Mouse (Mus musculus): ENCODE measurements around the gene Gm2696.
"Not testable (repeated sequence)": the region's sequence is repeated elsewhere in the genome, so short reads cannot be mapped to it uniquely, and the experiment has no call there.

Gene Gm2696

DNA sequence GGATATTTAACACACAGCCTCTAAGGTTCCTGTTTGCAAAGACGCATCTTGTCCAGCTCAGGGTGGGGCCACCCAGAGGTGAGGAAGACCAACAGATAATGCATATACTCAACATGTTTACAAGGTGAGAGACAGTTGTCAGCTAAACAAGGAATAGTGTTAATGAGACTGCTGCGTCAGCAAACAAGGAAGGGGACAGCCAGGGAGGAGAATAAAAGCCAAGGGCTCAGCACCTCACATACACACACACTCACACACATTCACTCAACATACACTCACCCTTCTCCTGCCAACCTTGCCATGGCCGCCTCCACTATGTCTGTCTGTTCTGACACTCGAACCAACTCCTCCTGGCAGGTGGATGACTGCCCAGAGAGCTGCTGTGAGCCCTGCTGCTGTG, at the start of gene Gm2696:
Gene Gm2696, plus strand, starts transcription at position 301 of the 400 bp plus-strand sequence.
- DNase-seq: no peak

DNA sequence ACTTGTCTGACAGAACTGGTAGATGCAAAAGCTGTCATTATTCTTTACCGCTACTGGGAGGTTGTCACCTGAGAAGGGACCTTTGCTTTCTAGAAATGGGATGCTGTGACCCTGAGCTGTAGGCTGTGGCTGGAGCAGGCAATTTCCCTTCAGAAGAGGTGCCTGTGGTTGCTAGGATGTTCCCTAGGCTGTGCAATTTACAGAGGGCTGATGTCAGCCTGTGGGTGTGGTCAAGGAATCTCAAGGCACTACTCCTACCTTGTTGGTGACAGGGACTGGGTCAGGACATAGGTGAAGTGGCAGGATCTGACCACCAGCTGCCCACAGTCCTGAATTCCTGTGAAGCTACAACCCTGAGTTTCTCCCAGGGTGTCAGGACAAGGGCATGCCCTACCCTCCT, 44.8 kb upstream of the Gm2696 start:
- no peak for DNase-seq

- DNase-seq: not testable (repeated sequence)
Observed at GRCm38 (mm10) chr10:77771225-77771624, 43.3 kb upstream of the Gm2696 start, which contains the start of gene Gm3238. Gene Gm3238 (minus strand): TSS chr10:77771325.

DNA sequence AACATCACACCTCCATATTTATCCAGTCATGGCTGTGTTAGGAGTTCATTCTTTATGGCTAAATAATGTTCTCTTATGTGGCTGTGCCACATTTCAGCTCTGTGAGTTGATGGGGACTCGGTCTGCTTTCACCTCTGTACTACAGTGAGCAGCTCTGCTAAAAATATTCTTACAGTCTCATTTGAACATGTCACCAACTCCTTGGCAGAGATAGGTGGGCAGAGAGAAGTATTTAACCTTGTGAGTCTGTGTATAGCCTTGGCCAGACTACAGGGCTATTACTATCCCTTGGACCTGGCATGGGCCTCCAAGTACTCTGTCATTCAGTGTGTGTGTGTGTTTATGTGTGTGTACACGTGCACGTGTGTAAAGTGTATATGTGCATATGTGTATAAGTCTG, 42.3 kb upstream of the Gm2696 start:
- DNase-seq: not testable (repeated sequence)

GRCm38 (mm10) chr10:77776844-77777243, 37.6 kb upstream of the Gm2696 start, which contains the start of gene Gm7138:
Gene Gm7138 (minus strand): TSS chr10:77776944.
- not testable (repeated sequence) for DNase-seq

DNA sequence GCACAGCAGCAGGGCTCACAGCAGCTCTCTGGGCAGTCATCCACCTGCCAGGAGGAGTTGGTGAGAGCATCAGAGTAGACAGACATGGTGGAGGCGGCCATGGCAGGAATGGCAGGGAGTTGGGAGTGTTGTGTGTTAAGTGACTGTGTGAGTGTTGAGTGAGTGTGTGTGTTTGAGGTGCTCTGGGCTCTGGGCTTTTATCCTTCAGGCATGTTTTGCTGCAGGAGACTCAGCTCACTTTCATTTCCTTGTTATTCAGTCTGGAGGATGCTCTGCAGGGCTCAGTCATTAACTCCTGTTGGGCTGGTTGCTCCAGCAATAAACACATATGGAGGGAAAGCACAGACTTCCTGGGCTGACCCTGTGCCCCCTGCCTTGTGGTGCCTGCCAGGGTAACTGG, 32.0 kb upstream of the Gm2696 start, which contains the start of gene Gm3250:
Gene Gm3250, minus strand, starts transcription at position 101 of the 400 bp plus-strand sequence.
- not testable (repeated sequence) for DNase-seq

DNA sequence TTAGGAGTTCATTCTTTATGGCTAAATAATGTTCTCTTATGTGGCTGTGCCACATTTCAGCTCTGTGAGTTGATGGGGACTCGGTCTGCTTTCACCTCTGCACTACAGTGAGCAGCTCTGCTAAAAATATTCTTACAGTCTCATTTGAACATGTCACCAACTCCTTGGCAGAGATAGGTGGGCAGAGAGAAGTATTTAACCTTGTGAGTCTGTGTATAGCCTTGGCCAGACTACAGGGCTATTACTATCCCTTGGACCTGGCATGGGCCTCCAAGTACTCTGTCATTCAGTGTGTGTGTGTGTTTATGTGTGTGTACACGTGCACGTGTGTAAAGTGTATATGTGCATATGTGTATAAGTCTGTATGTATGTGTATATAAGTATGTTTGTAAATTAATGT, 31.1 kb upstream of the Gm2696 start:
- not testable (repeated sequence) for DNase-seq

GRCm38 (mm10) chr10:77787876-77788275, 26.6 kb upstream of the Gm2696 start, which contains the start of gene Gm7137:
Gene Gm7137 (minus strand): TSS chr10:77788200.
- DNase-seq: not testable (repeated sequence)

DNA sequence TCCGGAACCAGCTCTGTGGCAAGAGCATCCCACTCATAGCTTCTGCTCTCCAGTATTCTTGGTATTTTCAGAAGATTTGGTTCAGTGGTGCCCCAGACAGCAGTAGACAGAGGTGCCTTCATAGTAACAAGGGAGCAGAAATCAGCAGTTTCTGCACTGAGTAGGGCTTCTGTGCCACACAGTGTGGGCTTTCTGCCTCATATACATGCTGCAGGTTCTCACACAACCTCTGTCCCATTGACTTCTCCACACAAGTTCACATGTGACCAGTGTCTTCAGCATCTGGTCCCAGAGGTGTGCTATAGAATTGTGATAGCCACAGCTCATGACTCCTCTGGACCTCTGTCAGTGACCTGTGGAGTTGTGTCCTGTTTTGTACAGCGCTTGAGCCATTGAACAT, 25.9 kb upstream of the Gm2696 start:
- no peak for DNase-seq

DNA sequence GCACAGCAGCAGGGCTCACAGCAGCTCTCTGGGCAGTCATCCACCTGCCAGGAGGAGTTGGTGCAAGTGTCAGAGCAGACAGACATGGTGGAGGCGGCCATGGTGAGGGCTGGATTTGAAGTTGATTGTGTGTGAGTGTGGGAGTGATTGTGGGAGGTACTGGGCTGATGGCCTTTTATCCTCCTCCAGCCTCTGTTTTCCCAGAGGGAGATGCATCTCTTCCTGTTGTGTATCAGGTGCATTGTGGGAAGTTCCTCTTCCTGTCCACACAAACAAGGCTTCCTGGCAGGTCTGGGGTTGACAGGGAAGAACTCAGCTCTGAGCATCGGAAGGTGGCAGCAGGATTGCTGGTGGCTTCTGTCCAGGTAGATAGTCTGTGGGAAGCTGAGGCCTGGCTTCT, 19.5 kb upstream of the Gm2696 start, which contains the start of gene Gm9639:
Gene Gm9639, minus strand, starts transcription at position 101 of the 400 bp plus-strand sequence.
- no peak for DNase-seq

- DNase-seq: no peak
Observed at GRCm38 (mm10) chr10:77797677-77798076, 16.8 kb upstream of the Gm2696 start.

DNA sequence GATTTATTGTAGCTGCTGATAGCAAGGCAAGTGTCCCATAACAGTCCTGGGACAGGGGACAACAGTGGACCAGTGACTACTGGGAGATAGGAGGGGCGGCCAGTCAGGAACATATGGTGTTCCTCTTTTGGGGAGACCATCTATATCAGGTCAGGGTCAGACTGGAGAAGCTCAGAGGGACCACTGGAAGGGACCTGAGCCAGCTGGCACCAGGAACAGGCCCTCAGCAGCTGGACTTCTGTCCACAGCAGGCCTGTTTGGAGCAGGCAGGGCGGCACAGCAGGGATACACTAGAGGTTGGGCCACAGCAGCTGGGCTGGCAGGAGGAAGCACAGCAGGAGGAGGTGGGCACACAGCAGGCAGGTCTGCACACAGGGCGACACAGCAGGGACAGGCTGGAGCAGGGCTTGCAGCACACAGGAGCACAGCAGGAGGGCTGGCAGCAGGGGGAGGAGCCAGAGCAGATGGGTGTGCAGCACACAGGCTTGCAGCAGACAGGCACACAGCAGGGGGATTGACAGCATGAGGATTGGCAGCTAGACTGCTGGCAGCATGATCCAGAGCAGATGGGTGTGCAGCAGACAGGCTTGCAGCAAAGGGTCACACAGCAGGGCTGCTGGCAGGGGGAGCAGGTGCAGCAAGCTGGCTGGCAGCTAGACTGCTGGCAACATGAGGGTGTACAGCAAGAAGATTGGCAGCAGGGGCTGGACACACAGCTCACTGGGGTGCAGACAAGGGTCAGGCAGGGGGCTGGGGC, 16.1 kb upstream of the Gm2696 start:
- DNase-seq: not testable (repeated sequence)

DNA sequence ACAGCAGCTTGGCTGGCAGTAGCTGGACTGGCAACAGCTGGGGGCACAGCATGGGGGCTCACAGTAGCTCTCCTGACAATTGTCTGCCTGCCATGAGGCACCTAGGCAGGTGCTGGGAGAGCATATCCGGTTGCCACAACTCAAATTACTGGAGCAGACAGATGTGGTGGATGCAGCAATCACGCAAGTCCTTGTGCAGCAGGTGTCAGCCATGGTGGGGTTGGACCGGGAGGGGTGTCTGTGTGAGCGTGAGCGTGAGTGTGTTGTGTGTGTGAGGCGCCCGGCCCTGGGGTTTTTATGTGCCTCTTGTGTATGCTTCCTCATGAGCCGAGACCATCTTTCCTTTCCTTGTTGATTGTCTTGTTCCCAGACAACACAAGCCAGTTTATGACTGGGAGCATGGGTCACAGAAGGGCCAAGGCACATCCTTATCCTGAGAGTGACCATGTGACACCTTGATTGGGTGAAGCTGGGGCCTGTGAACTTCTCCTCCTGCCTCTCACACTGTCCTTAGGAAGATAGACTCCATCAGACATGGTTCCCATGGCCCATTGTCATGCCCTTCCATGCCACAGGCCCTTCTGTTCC, 15.5 kb upstream of the Gm2696 start, which contains the start of gene Gm19668:
Gene Gm19668, minus strand, starts transcription at position 213 of the 588 bp plus-strand sequence.
- no peak for DNase-seq

DNA sequence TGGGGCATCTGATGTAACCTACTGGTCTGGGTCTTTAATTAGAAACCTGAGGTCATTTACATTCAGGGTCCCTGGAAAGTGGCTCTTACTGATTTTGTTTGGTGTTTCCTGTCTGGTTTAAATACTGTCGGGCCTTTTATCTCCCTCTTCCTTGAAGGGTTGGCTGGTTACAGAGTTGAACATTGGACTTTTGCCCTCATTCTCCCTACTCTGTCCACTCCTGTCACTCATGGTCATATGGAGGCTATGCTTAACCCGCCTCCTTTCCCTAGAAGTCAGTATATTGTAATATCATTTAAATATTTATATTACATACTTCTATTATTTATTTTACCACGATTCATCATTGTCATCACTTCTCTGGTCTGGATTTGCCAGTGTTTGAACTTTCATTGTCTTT, 10.4 kb upstream of the Gm2696 start:
- no peak for DNase-seq

DNA sequence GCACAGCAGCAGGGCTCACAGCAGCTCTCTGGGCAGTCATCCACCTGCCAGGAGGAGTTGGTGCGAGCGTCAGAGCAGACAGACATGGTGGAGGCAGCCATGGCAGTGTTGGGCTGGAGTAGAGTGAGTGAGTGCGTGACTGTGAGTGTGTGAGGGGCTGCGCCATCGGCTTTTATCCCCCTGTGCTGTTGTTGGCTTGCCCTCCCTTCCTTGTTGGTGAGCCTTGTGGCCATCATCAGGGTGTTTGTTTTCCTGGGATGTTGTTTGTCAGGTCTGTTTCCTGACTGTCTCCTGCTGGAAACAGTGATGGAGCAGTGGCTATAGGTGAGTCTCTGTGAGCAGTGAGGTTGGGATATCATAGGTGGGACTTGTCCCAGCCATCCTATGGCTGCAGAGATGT, 2.7 kb upstream of the Gm2696 start, which contains the start of gene Gm9507:
Gene Gm9507, minus strand, starts transcription at position 101 of the 400 bp plus-strand sequence.
- no peak for DNase-seq

DNA sequence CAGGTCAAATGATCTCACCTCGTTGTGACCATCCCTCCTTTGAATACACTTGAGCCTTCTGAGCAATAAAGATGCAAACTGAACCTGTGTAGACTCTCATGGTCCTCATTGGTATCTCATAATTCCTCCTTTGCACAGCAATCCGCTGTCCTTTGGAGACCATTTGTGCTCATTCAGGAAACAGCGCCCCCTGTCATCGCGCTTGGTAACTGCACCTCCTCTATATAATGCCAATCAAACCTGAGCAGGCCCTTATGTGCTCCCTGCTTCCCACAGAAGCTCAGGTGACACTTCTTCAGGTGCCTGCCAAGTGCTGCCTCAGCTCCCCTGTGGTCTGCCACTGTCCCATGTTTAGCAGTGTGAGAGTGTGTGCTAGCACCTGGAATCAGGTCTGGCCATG, 1.0 kb downstream of the Gm2696 start:
- peak; percentile 43 for DNase-seq

- no peak for DNase-seq
Observed at GRCm38 (mm10) chr10:77818523-77818922, 4.0 kb downstream of the Gm2696 start.

GRCm38 (mm10) chr10:77819203-77819602, 4.7 kb downstream of the Gm2696 start:
- no peak for DNase-seq

- no peak for DNase-seq
Observed at GRCm38 (mm10) chr10:77826951-77827350, 12.5 kb downstream of the Gm2696 start, which contains the start of gene Krtap10-4. Gene Krtap10-4 (minus strand): TSS chr10:77827095.

DNA sequence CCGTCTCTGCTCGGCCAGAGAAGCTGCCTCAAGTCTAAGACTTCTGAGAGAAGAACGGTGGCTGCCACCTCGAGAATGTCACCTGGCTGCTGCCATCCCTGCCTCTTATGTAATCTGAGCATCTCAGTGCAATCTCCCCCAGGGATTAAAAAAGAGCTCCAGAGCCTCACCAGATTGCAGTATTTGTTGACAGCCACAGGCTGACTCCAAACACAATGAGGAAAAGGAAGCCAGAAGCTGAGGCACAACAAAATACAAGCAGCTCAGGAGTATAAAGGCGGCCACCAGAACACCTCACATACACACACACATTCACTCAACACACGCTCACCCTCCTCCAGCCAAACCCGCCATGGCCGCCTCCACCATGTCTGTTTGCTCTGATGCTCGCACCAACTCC, 21.2 kb downstream of the Gm2696 start, which contains the start of gene Krtap10-10:
Gene Krtap10-10, plus strand, starts transcription at position 301 of the 400 bp plus-strand sequence.
- no peak for DNase-seq

DNA sequence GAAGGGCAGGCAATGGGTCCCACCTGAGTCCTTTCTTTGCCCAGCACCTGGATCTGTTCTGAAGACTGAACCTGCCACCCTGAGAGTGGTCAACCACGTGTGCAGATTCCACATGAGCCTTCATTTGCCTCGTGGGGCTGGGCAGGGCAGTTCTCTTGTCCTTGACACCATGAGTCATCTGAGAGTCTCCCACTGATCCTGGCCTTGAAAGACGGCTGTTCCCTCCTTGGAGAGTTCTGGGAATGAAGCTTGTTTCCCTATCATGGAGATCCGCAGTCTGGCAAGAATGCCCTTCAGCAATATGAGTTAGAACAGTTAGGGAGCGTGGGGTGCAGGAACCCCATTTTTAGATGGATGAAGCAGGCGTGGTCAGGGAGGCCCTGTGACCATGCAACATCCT, 24.5 kb downstream of the Gm2696 start:
- no peak for DNase-seq

GRCm38 (mm10) chr10:77846503-77846902, 32.0 kb downstream of the Gm2696 start, which contains the start of gene Gm36176:
Gene Gm36176 (plus strand): TSS chr10:77846803.
- DNase-seq: no peak

GRCm38 (mm10) chr10:77846961-77847360, 32.5 kb downstream of the Gm2696 start:
- no peak for DNase-seq

DNA sequence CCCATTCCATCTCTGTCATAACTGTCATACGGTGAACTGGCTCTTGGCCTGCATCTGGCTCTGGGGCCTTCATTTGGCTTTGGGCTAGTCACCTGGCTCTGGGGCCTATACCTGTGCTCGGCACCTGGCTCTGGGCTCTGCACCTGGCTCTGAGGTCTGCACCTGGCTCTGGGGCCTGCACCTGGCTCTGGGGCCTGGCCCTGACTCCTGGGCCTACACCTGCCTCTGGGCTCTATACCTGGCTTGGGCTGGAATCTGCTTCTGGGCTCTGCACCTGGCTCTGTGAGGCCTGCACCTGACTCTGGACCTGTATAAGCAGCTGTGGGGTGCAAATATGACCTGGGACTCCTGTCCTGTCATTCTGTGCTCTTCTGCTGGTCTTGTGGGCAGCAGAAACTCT, 33.1 kb downstream of the Gm2696 start:
- no peak for DNase-seq
